Mouse (Mus musculus) mouse trophoblast stem cell (cell line): ENCODE results near the gene Ampd3.

Source experiments
- in situ Hi-C, 2 experiments: fragments of 300-500 bp; cut with MseI, MboI; formaldehyde crosslinking; loops; 2 replicates in 1 of 2; 3 replicates in 1 of 2; pipeline ENCODE4 v1.15.1; 2025

The Ampd3 gene

DNA sequence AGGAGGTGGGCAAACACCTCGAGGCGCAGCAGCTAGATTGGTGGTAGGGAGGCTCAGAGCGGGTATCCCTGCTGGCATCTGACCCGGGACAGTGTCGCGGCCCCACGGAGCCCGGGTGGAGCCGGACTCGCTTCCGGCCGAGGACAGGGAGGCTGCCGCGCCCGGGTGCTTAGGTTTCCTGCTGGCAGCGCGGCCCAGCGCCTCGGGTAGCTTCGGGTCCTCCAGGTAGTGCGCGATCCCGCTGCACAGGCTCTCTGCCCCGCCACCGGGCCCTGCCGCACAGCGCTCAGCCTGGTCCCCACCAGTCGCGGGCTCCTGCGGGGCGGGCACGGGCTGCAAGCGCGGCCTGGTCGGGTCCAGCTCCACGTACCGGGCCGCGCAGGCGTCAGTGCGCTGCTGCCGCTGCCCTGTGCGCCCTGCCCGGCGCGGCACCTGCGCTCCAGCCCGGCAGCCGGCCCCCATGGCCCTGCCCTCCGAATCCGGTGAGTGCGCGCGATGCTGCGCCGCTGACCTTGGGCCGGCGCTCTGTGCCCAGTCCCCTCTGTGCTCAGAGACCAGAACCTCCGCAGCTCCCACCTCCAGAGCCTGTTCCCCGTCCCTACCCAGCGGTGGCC lies 552 bp downstream of the Ampd3 start:
- in situ Hi-C loops, result no loop called here

DNA sequence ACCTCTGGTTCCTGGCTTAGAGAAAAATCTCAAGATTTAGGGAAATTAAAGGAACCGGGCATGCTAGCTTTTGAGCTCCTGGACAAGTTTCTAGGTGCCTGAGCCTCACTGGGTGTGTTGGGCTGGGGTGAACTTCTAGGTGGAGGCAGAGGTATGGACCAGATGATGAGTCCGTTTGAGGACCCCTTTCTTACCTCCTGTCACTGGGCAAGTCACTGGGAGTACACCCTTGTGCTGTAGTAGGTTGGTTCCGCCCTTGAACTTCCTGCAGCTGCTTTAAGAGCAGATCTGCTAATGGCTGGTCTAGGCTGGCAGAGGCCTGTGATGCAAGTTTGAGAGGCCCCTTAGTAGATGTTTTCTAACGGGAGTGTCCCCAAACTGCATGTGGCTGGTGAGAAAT lies 1.1 kb downstream of the Ampd3 start:
- in situ Hi-C loops, result no loop called here

DNA sequence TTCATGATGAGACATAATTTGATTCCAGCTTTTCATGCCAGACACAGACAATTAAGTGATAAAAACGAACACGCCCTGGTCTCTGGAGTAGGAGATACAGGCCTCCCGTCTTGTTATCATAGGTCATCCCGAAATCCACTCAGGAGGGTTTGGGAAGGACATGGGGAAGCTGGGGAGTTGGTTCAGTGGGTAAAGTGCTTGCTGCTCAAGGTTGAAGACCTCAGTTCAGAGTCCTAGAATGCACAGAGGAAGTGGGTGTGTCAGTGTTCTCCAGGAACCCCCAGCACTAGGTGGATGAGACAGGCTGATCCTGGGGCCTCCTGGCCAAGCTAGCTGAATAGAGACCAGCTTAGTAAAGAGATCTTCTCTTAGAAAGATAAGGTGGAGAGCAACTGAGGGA lies 2.9 kb downstream of the Ampd3 start:
- in situ Hi-C loops, result no loop called here

DNA sequence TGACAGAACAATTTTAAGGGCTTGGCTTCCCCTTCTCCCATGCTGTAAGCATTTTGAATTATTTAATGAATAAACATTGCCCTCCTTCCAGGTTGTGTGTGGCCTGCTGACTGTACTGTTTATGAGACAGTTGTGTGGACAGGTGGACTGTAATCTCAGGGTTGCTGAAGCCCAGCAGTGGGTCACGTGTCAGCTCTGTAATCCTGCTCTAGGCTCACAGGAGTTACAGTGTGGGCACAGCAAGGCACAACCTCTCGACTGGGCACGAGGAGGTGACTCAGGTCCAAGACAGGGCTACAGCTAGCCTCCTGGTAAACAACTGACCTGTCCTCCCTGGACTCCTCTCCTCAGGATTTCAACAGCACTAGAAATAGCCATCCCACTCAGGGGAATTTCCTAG lies 4.3 kb downstream of the Ampd3 start:
- in situ Hi-C loops, result no loop called here

DNA sequence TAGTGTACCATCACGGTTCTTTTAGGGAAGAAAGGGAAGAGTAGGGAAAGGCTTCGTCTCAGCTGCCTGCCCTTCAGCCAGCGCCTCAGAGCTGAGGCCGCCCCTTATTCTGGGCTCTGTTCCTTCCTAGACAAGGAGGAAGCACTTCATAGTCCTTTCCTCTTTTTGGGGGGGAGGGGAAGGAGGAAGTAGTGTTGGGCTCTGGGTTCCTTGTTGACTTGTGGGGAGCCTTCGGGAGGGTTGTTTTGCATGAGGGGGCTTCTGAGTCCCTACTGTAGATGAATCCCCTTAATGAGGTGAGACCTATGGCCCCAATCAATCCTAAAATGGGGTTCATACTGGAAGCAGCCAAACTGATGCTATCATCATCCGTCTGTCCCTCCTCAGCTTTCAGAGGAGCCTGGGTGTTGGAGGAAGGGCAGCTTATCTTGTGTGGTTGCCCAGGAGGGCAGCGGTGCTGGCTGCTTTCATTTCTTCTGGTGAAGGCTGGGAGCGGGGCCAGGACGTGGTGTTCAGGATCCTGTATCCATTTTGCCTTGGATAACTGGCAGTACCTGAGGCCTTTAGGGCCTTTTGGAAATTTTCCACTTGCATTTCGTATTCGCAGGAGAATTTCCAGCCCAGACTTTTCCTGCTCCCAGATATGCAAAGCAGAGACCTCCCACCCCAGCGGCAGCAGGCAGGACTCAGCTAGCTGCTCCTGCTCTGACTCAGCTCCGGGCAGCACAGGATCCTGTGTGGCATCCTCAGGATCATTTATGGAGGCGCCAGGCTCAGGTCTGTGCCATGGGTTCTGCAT lies 5.4 kb downstream of the Ampd3 start:
- in situ Hi-C loops, result no loop called here

DNA sequence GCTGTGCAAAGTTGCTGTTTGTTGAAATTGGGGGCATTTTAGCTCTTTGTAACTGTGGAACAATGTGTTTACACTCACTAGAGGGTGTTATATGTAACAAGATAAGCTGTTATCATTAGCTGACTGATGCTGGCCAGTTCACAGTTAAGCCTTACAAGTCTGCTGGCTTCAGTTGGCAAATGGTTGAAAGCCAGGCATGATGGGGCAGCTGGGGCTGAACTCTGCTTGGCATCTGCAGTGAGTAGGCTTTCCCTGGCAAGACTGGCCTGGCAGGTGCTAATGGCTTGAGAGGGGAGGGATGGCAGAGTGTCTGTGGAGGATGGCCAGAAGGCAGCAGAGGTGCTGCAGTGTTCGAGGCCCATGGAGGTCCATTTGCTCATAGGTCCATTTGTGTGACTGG lies 6.1 kb downstream of the Ampd3 start:
- in situ Hi-C loops, result no loop called here

DNA sequence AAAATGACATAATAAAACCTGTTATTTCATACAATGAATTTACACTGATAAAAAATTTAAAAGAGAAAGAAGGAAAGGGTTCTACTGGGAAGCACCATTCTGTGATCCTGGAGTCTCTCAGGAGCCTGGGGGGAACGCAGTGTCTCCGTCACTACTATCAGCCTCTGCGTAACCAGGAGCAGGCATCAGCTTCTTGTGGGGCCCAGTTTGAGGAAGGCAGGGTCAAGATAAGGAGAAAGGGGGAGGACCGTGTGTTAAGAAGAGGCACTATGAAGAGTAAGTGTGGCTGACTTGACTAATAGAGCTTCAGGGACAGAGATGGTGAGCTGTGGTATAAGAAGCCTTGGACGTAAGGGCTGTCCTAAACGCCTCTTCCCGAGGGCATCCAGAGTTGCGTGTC lies 6.7 kb downstream of the Ampd3 start:
- in situ Hi-C loops, result no loop called here

DNA sequence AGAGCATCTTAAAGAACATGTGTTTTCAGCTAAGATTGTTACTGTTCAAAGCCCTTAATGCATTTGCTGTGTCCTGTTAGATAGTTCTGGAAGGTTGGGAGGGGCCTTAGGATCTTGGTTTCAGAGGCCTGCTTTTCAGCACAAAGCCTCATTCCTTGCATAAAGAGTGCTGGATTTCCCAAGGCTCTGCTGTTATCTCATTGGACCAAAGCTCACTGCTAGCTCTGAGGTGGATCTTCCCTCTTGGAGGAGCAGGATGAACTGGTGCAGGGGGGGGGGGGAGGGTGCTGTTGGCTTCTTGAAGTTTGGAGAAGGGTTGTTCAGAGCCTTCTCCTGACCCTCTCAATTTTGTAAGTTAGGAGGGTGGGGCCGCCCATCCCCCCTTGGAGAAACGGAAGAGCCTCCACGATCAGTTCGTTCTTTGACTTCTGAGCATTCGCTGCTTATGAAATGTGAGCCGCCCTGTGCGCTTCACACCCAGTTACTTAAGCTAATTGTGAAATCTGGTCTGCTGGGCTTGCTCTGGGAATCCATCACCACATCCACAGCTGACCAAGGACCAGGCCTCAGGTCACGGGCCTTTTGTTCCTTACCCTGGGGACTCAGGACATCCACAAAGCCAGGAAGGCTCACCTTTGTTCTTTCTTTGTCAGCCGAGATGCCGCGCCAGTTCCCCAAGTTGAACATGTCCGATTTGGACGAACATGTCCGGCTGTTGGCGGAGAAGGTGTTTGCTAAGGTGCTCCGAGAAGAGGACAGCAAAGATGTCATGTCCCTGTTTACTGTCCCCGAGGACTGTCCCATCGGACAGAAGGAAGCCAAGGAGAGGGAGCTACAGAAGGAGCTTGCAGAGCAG lies 9.4 kb downstream of the Ampd3 start:
- in situ Hi-C loops, result no loop called here

DNA sequence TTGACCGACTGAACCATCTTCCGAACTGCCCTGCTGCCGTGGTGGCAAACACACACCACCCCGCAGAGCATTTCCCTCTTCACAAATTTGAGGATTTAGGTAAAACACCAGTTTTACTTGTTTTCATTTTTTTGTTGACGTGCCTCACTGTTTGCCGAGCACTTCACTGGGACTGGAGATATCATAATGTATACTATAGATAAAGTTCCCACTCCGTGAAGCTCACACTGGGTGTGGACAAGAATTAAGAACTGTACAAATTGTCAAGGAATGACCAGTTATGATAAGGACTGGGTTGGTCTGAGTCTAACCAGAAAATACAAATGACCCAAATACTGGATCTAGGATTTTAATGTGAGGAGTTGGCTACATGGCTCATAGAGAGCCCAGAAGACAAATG lies 10.9 kb downstream of the Ampd3 start:
- in situ Hi-C loops, result no loop called here

DNA sequence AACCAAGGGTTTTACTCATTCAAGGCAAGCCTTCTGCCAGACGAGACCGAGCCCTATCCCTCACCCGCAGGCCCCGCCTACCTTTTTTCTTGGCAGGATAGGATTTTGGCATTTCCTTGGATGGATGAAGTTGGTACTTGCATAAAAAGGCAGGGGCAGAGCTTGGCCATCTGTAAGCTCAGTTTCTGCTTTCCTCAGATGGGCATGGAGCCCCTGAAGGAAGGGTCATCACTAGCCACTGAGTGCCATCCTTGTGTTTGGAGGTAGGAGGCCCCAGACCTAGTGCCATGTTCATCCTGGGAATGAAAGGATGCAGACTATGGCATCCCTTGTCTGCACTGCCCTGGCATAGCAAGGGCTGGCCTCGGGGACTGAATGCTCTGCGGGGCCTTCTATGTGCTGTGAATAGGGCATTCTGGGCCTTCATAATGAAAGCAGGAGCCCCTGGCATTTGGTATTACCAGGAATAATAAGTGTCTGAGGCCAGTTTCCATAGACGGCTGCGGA lies 11.7 kb downstream of the Ampd3 start:
- in situ Hi-C loops, result no loop called here

DNA sequence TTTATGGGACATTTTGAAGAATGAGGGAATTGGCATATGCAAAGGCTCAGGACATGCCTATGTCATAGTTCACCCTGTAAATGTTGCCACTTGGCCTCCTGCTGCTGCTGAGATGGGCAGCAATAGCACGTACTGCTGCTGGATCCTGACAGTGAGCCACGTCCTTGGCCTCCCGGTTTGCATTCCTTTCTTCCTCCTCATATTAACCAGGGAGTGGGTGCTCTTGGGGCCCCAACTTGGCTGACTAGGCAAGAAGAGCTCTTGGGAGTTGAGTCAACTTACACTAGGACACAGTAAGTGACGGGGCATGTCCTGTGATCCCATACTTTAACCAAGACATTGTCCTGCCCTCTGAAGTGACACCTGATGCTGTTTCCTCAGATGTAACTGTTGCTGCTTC lies 12.5 kb downstream of the Ampd3 start:
- in situ Hi-C loops, result no loop called here

DNA sequence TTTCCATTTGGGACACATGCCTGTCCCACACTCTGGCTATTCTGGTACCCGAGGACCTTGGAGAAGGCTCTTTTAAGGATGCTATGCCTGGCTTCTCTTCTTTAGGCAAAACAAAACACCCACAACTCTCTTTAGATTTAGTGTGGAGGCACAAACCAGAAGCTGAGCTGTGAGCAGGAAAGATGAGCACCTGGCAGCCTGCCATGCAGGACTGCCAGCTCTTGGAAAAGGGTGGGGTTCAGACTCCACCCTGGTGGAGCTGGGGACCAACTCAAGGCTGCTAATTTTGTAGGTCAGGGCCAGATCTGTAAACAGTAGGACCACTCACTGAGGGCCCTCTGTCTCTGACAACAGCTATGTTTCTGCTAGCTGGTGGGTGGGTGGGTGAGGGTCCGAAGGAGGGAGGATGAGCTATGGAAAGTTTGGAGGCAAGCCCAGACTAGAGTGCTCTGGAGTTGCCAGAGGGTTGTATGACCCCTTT lies 13.3 kb downstream of the Ampd3 start:
- in situ Hi-C loops, result no loop called here

DNA sequence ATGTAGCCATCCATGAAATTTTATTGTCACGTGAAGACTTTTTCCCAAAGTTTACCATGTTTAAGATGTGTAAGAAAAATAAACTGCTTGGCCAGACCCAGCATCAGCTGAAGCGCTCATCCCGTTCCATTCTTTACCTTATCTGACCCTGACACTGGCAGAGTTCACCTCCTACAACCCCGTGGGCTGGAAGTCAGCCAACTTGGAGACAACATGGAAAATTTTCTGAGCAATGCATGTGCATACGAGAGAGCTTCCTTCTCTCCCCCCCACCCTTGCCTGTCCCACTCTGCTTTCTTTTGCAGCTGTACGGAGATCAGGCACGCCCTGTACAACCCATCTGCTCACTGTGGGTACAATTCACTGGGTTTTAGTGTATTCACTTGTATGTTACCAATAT lies 14.1 kb downstream of the Ampd3 start:
- in situ Hi-C loops, result no loop called here

DNA sequence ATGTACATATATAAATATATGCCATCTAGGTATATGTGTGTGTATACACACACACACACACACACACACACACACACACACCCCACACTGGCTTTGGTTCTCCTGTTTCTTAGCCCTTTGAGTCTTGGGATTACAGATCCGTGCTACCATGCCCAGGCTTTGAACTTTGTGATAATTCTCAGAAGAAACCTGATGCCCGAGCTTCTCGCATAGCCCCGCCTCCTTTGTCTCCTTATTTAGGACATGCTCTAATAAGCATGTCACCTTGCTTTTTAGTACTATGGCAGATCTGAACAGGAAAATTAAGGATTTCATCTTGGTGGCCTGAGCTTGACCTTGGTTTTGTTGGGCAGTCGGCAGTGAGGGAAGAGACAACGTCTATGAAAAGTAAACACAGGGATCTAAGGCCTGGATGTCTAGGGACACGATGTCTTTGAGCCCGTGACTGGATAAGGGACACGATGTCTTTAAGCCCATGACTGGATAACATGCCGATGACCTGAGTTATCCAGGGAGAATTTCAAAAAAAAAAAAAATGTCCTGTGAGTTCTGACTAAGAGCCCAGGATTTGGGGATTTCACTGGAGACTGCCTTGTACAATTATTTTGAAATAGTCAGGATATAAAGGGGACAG lies 15.0 kb downstream of the Ampd3 start:
- in situ Hi-C loops, result no loop called here

DNA sequence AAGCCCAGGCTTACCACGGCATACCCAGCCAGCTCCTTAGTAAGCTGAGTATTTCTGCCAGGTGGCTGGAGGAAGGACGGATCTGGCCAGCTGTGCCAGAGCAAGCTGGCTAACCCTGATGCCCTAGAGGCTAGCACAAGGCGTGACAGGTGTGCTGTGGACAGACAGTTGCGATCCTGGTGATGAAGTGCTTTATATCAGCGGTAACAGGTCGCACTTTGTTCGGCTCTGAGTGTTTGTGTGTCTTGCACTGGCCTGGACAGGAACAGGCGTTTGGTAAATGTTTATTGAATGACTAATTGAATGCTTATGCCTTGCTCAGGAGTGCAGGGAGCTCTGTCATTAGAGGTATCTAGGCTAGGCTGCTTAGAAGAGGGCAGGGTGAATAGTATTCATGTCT lies 17.0 kb downstream of the Ampd3 start:
- in situ Hi-C loops, result no loop called here

DNA sequence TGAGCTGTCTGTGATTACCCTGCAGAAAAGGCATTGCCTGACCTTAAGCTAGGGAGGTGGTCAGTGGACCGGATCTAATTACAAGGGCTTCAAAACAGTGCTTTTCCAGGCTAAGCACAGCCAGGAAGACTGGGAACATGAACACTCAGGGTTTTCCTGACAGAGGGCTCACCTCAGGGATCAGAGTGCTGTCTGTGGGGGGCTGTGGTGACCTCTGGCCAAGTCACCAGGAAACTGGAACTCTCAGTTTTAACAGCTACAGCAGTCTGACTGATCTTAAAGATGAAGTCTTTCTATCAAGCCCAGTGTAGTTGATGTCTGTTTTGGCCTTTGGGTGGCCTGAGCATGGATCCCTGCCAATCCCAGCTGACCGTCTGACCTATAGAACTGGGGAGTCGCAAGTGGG lies 17.7 kb downstream of the Ampd3 start:
- in situ Hi-C loops, result no loop called here

DNA sequence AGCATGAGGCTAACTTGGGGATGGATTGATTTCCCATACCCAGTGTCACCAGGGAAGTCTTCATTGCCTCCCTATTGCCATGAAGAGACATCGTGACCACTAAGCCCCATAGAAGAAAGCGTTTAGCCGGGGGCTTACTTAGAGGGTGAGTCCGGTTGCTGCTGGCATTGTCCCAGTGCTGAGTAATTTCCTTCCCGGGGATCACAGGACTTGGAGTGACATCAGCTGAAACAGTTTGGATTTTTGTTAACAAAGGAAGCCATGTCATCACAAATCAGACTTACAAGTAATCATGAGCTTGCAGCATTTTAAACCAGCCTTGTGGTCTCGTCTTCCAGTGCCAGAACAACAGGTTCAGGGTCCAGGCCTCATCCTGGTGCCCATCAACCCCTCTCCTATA lies 19.3 kb downstream of the Ampd3 start:
- in situ Hi-C loops, result no loop called here

DNA sequence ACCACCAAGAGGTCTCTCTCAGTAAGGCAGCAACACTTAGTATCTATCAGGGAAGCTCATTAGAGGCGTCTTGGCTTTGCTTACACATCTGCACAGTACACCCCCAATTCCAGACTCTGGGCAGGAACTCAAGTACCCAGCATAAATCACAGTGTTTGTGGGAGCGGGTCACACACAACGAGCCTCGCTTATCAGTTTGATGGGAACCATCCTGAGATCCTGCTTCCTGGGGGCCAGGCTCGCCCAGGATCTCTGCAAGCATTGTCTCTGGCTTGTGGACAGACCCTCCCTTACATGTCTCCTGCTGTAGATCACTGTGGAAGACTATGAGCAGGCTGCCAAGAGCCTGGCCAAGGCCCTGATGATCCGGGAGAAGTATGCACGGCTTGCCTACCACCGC lies 22.9 kb downstream of the Ampd3 start:
- in situ Hi-C loops, result no loop called here

DNA sequence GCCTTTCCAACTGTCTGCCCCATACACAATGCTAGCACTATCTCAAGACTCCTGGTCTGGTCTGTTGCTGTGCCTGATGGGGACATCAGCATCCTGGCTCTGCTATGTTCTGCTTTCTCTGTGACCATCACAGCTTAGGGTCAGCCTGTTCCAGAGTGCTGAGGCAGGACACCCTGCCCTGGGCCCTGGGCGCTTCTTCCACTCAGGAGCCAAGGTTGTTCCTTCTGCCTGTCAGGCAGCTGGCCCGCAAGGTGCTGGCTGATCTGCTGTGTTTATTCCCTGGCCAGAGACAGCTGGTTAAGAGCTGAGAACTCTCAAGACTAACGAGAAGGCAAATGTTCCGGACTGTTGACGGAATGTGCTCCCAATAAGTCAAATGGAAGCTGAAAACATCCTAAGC lies 24.2 kb downstream of the Ampd3 start:
- in situ Hi-C loops, result no loop called here

DNA sequence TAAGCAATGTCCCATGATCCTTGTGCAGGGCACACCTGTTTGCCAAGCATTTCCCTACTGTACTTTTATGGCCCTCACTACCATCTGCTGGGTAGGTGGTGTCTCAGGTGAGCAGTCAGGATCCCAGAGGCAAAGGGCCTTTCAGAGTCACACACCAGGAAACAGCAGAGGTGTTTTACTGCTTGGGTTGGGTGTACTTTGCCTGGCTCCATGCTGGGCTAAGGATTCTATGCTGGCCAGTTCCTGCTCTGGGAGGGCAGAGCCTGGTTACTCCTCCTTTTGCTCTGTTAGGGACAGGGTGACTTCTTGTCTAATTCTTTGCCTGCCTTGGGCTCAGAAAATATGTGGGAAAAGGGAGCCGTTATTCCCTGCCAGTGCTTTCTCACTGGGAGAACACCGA lies 24.8 kb downstream of the Ampd3 start:
- in situ Hi-C loops, result no loop called here

DNA sequence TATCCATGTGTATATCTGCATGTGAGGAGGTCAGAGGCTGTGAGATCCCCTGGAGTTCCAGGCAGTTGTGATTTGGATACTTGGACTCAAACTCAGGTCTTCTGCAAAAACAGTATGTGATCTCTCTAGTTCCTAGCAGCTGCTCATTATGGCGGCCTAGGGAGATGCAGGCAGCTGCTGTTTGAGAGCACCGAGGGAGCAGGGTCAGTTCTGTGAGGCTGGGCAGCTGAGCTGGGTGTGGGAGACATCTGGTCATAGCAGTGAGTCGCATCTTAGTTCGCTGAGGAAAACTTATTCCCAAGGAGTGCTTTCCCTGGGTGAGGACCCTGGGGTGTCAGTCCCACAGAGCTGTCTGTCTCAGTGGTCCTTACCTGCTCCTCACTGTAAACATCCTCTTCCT lies 26.7 kb downstream of the Ampd3 start:
- in situ Hi-C loops, result no loop called here
